In the genomic region with DNA sequence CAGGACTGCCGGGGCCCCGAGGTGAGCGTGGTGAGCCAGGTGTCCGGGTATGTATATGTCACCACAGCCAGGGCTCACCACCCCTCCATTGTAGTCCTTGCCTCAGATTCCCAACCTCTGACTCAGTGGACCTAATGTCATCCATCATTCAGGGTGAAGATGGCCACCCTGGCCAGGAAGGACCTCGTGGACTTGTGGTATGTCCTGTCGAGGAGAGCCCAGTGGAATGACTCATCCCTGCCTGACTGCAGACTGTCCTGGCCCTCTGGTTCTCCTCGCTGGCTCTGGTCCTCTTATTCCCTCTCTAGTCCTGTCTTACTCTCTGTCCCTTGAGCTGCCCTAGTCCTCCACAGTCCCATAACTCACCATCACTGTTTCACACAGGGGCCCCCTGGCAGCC, we compare ENCODE assay signal across 32 mouse cellular contexts. TPM values are rescaled to one million over a fixed set of nuclear protein-coding genes. Genes with fewer than 3 reads are reported as not detected.
A peak's percentile ranks its signal among the peaks of the same experiment; 100 is the strongest.
DNase-seq lines count a peak whose midpoint lies in the region; ATAC-seq lines count a peak whose summit lies in the region.
"Had no signal": no experiment of that assay in that cellular context is flagged by ENCODE, and none has a peak within 500 bp of the region (broad histone marks: within the 10 kb centered on the region; RNA-seq: fewer than 3 reads in every experiment).

No protein-coding gene starts in this region.

- H3K9ac ChIP-seq in heart, embryonic 12.5 days = no peak overlapping the region
- no peak overlapping the region for H3K9ac ChIP-seq in heart, embryonic 11.5 days (ENCODE audit: low read depth, low read length)
- H3K9ac ChIP-seq: embryonic facial prominence, embryonic 13.5 days; forebrain, embryonic 12.5 days; hindbrain, embryonic 15.5 days; intestine, embryonic 15.5 days; liver, embryonic 13.5 days had no signal

- no peak overlapping the region for H3K27ac ChIP-seq in heart, embryonic 12.5 days (ENCODE audit: poor library complexity, severe bottlenecking)
- H3K27ac ChIP-seq in heart, embryonic 11.5 days (ENCODE audit: low read depth, low read length) = no peak overlapping the region
- H3K27ac ChIP-seq: embryonic facial prominence, embryonic 13.5 days; forebrain, embryonic 12.5 days; heart, embryonic 10.5 days; hindbrain, embryonic 10.5 days; hindbrain, embryonic 15.5 days; intestine, embryonic 15.5 days; kidney, postnatal 0 days; liver, embryonic 13.5 days; macrophage had no signal

- WGBS in heart, embryonic 12.5 days = 63% methylated on average over 7 of the region's 7 CpGs
- WGBS in heart, embryonic 11.5 days (ENCODE audit: insufficient replicate concordance) = 71% methylated on average over 7 of the region's 7 CpGs

- no peaks in the 10 kb centered on the region for H3K27me3 ChIP-seq in heart, embryonic 12.5 days (replicated peaks)
- H3K27me3 ChIP-seq in heart, embryonic 11.5 days (ENCODE audit: control insufficient read depth, insufficient read depth, low read length) = no peaks in the 10 kb centered on the region
- H3K27me3 ChIP-seq: embryonic facial prominence, embryonic 13.5 days; forebrain, embryonic 12.5 days; hindbrain, embryonic 15.5 days; intestine, embryonic 15.5 days; liver, embryonic 13.5 days had no signal

- H3K36me3 ChIP-seq in heart, embryonic 12.5 days = no peaks in the 10 kb centered on the region
- no peaks in the 10 kb centered on the region for H3K36me3 ChIP-seq in heart, embryonic 11.5 days (ENCODE audit: control insufficient read depth, insufficient read depth, low read length)
- H3K36me3 ChIP-seq: forebrain, embryonic 12.5 days; heart, embryonic 10.5 days; hindbrain, embryonic 10.5 days; hindbrain, embryonic 15.5 days; intestine, embryonic 15.5 days; liver, embryonic 13.5 days had no signal

- H3K9me3 ChIP-seq in heart, embryonic 12.5 days (replicated peaks) = no peaks in the 10 kb centered on the region
- H3K9me3 ChIP-seq in heart, embryonic 11.5 days (replicated peaks; ENCODE audit: control insufficient read depth, low read length) = no peaks in the 10 kb centered on the region
- H3K9me3 ChIP-seq: embryonic facial prominence, embryonic 13.5 days; forebrain, embryonic 12.5 days; heart, embryonic 10.5 days; hindbrain, embryonic 10.5 days; hindbrain, embryonic 15.5 days; intestine, embryonic 15.5 days; liver, embryonic 13.5 days had no signal

- ATAC-seq in heart, embryonic 12.5 days (ENCODE audit: insufficient number of reproducible peaks, low FRiP score) = 0 out of 2 replicates have a peak, but pooled peaks have one; percentile 10
- ATAC-seq in heart, embryonic 11.5 days (replicated peaks; ENCODE audit: insufficient number of reproducible peaks, low FRiP score, low TSS enrichment) = no peak
- ATAC-seq: intestine, embryonic 15.5 days had no signal

- DNase-seq in 3T3-L1 (ENCODE audit: low read depth, low spot score) (peak; percentile 97), MN1 (ENCODE audit: low spot score) (peak; percentile 25)
- peak; percentile 20 for DNase-seq in fibroblast of lung, adult 2 months (ENCODE audit: low read depth)
- no peak for DNase-seq in right cerebral cortex, adult 18-20 months
- no peak for DNase-seq in cerebellum, postnatal 36 days
- DNase-seq: cerebellum, adult 11-12 months; cerebellum, adult 9-11 months; gastrocnemius, postnatal 25 days; heart, adult 11 months; heart, postnatal 10 days; kidney, adult 8-10 months; layer of hippocampus, postnatal 36 days; left cerebral cortex, postnatal 4 days; liver, embryonic 13.5 days; lung, adult 18-20 months; lung, postnatal 10 days; midbrain, embryonic 14.5 days; spleen, adult 18-20 months; thymus, adult 18-20 months; thymus, postnatal 25 days had no signal

- 0 out of 2 replicates have a peak, but pooled peaks cover 3% of the 10 kb centered on the region for H3K4me1 ChIP-seq in heart, embryonic 12.5 days (replicated peaks)
- H3K4me1 ChIP-seq in heart, embryonic 11.5 days (ENCODE audit: control insufficient read depth, insufficient read depth, low read length) = no peaks in the 10 kb centered on the region
- H3K4me1 ChIP-seq: embryonic facial prominence, embryonic 13.5 days; forebrain, embryonic 12.5 days; hindbrain, embryonic 10.5 days; hindbrain, embryonic 15.5 days; intestine, embryonic 15.5 days had no signal

- H3K4me2 ChIP-seq in heart, embryonic 12.5 days = no peak overlapping the region
- no peak overlapping the region for H3K4me2 ChIP-seq in heart, embryonic 11.5 days
- H3K4me2 ChIP-seq: embryonic facial prominence, embryonic 13.5 days; forebrain, embryonic 12.5 days; hindbrain, embryonic 15.5 days; intestine, embryonic 15.5 days; liver, embryonic 13.5 days had no signal

- no peak overlapping the region for H3K4me3 ChIP-seq in heart, embryonic 12.5 days
- no peak overlapping the region for H3K4me3 ChIP-seq in heart, embryonic 11.5 days (ENCODE audit: low read depth, low read length)
- H3K4me3 ChIP-seq: embryonic facial prominence, embryonic 13.5 days; erythroblast, embryonic 14.5 days; forebrain, embryonic 12.5 days; heart, embryonic 10.5 days; hindbrain, embryonic 10.5 days; hindbrain, embryonic 15.5 days; intestine, embryonic 15.5 days; liver, embryonic 13.5 days had no signal

RNA-seq across cellular contexts. Expression of gene Ucn2, which starts 7.8 kb away (rescaled TPM):
- polyA plus RNA-seq in heart, embryonic 12.5 days (2016; fragmentation: Nextera tagmentation; extraction: Ambion mirVana) = not detected in 2 replicates
- polyA plus RNA-seq in heart, embryonic 11.5 days (2014; fragmentation: Nextera tagmentation; extraction: Ambion mirVana) = not detected in 2 replicates
- polyA plus RNA-seq: erythroblast, embryonic 14.5 days; forebrain, embryonic 12.5 days; heart, embryonic 10.5 days; hindbrain, embryonic 10.5 days; hindbrain, embryonic 15.5 days; intestine, embryonic 15.5 days; kidney, postnatal 0 days; liver, embryonic 13.5 days; macrophage; midbrain, embryonic 14.5 days; neural tube, embryonic 11.5 days had no signal

RNA-seq across cellular contexts. Expression of gene Pfkfb4, which starts 13.6 kb away (rescaled TPM):
- polyA plus RNA-seq in heart, embryonic 12.5 days (2016; fragmentation: Nextera tagmentation; extraction: Ambion mirVana) = 3.0 and 4.3 TPM in 2 replicates
- 3.6 and 4.5 TPM in 2 replicates for polyA plus RNA-seq in heart, embryonic 11.5 days (2014; fragmentation: Nextera tagmentation; extraction: Ambion mirVana)

RNA-seq across cellular contexts. Expression of gene Col7a1, which starts 24.6 kb away (rescaled TPM):
- polyA plus RNA-seq in heart, embryonic 12.5 days (2016; fragmentation: Nextera tagmentation; extraction: Ambion mirVana) = 1.1 and 1.3 TPM in 2 replicates
- polyA plus RNA-seq in heart, embryonic 11.5 days (2014; fragmentation: Nextera tagmentation; extraction: Ambion mirVana) = 0.28 and 0.77 TPM in 2 replicates

RNA-seq across cellular contexts. Expression of gene Uqcrc1, which starts 41.5 kb away (rescaled TPM):
- 738 and 745 TPM in 2 replicates for polyA plus RNA-seq in heart, embryonic 12.5 days (2016; fragmentation: Nextera tagmentation; extraction: Ambion mirVana)
- polyA plus RNA-seq in heart, embryonic 11.5 days (2014; fragmentation: Nextera tagmentation; extraction: Ambion mirVana) = 707 and 751 TPM in 2 replicates

Comparison
In these comparisons a context has a peak if more than half of its experiments do, and no peak if none do; other contexts are left out.
1. DNase-seq: peak in 3T3-L1 (single experiment), MN1 (single experiment) and fibroblast of lung, adult 2 months (single experiment); none in right cerebral cortex, adult 18-20 months (single experiment) and cerebellum, postnatal 36 days (0 of 2).